In the genomic region with DNA sequence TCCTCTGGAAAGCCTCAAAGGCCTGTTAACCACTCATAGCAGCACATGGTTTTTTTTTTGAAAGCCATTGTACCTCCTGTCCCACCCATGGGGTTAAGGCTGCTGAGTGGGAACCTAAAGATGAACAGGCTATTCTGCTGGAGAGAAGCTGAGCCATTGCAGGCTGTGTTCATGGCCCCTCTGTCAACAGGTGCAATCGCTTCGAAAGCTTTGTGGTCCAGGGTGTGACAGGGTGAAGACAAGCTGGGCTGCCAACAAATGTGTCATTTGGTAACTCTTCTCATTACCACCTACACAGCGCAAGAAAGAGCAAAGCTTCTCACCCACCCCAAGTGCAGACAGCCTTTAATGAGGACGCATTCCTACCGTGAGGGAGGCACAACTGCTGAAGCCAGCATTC, we compare ENCODE assay signal across 5 mouse cellular contexts.
"Had no signal": no experiment of that assay in that cellular context is flagged by ENCODE, and none has a peak within 500 bp of the region (broad histone marks: within the 10 kb centered on the region; RNA-seq: fewer than 3 reads in every experiment).

No protein-coding gene starts in this region.

- ATAC-seq: midbrain, embryonic 15.5 days had no signal

- DNase-seq: kidney, adult 2 months; kidney, postnatal 14 days; left cerebral cortex, postnatal 4 days; lung, adult 2 months had no signal
